Mouse (Mus musculus): ENCODE results near the gene Rnf38. TPM values are rescaled to one million over a fixed set of nuclear protein-coding genes. Genes with fewer than 3 reads are reported as not detected.

Rnf38 gene
- polyA plus RNA-seq, 1 experiment = 46.6 TPM

DNA sequence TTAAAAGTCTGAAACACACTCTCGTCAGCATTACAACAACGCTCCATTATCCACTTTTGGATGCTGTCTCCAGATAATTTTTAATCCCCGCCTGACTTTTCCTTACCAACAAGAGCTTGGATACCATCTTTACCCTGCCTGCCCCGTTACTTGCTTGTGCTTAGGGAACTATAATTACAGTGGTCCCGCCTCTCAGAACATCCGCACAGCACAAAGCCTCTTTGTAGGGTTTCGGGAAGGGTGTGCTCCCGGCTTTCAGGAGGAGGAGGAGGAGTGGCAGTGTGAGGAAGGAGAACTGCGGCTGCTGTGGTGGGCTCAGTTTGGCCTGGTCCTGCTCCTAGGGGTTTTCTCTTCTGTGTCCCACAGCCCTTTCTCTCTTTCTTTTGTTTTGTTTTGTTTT lies 9.4 kb downstream of the Rnf38 start:
- no peak for DNase-seq (ENCODE audit: low spot score)

DNA sequence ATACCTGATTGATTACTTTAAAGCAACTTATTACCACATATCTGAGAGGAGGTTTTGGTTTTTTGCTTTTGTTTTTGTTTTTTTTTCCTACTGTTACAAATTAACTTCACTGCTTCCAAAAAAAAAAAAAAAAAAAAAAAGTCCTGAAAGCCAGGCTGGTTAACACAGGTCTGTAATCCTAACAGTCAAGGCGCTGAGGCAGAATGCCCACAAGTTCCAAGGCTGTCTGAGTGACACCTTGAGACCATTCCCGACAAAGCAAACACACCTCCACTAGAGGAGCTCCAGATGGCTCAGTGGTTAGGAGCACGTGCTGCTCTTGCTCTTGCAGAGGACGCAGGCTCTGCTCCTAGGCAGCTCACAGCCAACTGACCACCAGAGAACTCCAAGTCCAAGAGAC lies 10.1 kb downstream of the Rnf38 start:
- DNase-seq (ENCODE audit: low spot score) = no peak

DNA sequence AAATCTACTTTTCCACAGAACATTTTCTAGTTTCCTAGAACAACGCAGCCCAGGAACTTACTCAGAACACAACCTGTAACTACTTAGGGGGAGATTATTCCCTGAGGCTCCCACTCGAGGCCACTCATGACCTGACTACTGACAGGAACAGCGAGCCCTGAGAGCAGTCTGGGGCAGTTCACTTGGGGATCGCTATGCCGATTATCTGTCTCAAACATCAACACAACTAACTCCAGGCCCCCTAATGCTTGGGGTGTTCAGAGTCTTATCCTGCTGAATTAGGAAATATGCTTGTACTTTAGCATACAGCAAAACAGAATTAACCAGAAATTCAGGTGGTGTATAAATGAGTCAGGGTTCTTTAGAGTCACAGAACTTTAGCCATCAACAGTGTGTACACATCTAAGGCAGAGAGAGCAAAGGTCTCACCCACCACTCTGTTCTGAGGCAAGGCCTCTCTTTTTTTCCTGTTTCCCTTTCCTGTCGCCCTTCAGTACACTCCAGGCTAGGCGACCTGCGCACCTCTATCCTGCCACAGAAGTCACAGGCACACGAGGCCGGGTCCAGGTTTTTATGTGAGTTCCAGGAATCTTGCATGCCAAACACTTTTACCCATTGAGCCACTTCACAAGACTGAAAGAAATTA lies 16.7 kb downstream of the Rnf38 start:
- DNase-seq (ENCODE audit: low spot score) = no peak

DNA sequence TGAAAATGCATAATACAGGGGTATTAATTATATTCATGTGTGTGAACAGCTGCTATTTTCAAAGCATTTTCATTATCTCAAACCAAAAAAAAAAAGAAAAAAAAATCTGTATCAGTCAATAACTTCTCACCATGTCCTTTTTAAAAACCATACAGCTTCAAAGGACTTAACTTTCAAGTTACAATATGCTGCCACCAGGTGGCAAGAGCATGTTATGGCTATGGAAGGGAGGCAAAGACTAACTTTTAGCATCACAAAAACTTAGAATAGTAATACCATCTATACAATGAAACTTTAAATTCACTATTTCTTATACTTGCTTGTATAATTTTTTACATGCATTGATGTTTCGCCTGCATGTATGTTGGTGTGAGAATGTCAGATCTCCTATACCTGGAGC lies 33.6 kb downstream of the Rnf38 start:
- no peak for DNase-seq (ENCODE audit: low spot score)

DNA sequence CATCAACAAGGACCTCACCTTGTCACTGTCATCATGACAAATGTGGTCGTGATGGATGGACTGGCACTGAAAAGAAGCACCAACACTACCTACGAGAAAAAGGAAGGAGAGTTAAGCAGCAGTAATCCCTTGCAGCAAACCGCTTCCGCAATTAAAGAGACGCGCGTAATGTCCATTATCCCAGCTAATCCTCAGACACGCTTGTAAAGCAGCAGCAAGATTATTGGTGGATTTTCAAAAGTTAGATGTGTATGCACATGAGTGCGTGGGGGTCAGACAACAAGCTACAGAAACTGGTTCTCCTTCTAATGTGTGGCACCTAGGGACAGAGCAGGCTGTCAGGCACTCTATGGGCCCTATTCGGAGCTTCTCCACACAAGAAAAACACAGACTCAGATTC lies 46.2 kb downstream of the Rnf38 start:
- no peak for DNase-seq (ENCODE audit: low spot score)

DNA sequence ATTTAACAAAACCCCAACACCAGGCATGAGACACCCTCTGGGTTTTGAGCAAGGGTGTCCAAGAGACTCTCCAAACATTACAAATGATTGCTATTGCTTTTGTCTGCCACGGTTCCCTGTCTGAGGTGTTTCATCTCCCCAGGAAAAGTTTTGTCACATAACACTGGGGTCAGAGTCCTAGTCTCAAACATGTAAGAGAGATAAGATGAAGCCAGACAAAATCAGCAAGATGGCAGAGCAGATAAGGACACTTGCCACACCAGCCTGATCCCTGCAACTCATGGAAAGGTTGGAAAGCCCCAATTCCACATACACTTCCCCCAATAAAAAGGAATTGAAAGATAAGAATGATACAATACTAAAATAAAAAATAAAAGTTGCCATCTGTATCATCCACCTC lies 49.7 kb downstream of the Rnf38 start:
- no peak for DNase-seq (ENCODE audit: low spot score)

DNA sequence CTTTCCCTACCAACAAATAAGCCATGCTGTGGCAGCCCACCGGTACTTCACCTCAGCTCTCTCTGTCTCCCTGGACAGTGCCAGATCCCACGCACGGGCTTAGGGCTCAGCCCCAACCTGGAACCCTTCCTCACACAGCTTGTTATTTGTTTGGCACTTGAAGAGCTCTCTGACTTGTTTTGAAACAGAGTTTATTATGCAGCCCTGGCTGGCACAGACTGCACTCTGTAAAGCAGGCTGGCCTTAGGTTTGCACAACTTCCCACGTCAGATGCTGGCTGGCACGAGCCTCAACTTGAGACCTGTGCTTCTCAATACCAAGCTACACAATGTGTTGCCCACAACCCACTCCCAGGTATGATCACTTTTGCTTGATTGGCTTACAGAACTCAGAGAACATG lies 53.8 kb downstream of the Rnf38 start:
- no peak for DNase-seq (ENCODE audit: low spot score)

DNA sequence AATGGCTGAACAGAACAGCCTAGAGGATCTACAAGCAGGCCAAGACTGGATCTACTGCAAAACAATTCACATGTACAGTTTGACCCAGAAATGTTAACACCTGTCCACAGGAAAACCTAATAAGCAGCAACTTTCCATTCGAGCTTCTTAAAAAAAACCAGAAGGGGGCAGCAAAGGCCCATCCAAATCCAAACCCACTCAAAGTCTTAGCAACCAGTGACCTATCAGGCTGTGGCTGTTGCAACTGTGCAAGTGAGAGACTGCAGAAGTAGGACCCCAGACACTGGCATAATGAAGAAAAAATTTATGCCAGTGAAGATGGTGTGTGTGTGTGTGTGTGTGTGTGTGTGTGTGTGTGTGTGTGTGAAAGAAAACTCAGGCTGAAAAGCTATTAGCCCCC lies 60.4 kb downstream of the Rnf38 start:
- DNase-seq (ENCODE audit: low spot score) = no peak

DNA sequence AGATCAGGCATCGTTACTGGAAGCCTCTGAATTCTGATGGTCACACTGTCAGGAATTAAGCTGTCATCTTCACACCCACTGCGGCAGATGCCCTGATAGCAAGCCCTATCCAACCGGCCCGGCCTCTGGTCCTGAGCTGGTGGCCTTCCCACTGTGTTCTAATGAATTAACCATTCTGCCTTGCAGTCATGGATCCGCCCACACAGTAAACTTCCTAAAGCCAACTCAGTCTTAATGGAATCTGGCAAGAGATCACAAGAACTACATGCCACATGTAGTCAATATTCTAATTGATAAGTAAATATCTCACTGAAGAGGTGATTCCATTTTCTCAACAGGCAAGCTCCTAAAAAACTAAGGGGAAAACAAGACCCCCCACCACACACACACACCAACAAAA lies 60.9 kb downstream of the Rnf38 start:
- DNase-seq (ENCODE audit: low spot score) = no peak

DNA sequence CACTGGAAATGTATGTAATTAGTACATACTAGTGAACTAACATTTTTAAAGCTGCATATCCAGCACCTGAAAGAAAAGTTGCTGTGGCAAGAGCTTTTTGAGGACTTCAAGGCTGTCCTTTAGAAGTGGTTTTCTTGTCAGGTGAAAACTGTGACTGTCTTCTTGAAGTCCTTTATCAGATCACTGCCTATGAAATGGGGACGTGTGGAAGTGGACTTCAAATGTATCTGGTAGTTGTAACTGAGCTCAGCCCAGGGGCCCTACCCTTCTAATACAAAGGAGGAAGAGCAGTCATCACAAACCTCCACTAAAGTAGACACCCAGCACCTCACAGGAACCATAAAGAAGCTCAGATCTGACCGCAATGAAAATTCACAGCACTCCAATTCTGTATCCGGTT lies 63.7 kb downstream of the Rnf38 start:
- no peak for DNase-seq (ENCODE audit: low spot score)

DNA sequence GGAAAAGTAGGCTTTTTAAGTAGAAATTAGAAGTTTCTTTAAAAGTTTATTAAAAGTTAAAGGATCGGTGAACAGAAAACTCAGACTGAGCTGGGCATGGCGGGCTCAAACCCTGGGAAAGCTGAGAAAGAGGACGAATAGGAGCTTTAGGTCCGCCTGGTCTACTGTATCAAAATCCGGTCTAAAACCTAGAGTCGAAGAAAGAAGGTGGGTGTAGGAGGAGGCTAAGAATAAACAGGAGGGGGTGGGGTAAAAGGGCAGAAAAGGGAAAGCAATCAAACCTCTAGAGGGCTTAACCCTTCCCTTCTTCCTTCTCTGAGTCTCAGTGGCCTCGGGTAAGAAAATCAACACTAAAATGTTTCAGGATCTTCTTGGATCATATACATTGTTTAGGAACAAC lies 64.8 kb downstream of the Rnf38 start:
- DNase-seq (ENCODE audit: low spot score) = no peak

DNA sequence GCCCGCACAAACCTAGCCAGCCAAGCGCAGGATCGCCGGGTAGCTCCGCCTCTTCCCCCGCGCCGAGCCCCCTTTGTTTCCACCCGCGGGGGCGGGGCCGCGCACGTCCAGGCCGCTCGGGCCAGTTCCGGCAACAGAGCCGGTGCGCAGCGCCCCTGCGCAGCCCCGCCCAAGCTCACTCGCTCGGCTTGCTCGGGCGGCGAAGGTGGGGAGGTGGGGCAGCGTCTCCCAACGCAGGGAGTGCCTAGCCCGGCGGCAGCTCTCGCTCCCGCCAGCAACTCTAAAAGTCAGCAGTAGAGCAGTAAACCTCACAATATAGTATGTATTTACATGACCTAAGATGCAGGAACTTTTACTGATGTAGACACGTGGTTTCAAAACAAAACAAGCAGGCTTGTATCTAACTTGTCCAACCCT lies 65.3 kb downstream of the Rnf38 start:
- DNase-seq (ENCODE audit: low spot score) = peak; percentile 93

DNA sequence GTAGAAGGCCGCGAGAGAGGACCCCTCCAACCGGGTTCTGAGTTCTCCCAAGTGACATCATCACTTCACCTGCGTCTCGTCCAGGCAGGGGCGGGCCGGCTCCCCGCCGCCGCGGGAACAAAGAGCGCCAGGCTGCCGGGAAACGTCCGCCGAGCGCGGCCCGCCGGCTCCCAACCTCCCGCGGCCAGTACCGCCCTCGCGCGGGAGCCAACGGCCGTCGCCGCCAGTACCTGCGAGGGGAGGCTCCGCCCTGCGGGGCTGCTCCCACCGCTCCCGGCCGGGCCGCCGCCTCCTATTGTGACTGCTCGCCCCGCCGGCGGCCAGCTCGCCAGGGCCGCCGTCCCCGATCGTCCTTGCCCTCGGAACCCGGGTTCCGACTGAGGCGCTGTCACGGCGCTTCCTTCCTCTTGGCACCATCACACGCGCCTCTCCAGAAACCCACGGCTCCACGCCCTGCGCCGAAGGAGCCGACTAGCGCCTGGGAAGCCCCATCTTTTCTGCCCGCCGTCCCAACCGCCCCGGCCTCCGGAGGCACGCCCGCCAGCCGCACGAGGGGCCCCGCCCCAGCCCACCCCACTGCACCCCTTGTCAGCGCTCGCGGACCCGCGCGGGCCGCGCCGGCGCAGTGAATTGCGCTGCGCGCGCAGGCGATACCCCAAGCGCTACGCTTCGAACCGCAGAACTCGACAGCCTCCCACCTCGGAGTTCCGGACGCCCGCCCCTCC lies 66.0 kb downstream of the Rnf38 start:
- peak; percentile 77 for DNase-seq (ENCODE audit: low spot score)

DNA sequence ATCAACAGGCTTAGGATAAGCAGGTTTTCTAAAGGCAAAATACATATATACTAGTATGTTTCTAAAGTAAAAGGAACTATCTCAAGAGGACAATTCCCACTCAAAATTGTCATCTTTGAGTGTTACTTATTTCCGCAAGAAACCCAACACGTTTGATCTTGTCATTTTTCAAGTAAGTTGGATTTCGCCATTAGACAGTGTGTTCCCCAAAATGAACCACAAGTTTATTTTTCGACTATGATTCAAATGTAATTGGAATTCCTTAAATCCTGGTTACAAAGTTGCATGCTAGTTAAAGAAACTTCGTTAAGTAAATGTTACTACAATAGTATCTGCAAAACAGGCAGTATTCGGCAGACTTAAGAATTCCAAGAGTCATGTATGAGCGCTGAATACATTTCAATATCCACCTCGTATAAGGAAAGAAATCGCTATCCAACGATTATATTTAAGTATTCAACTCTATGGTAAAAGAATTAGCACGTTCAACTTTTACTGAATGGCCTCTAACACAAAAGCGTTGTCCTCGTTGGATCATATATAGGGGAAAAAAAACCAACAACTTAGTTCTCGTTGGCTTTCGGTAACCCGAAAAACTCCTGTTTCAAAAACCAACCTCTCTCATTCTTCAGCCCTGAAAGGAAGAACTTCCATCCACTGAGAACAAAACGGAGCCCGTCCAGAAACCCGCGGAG lies 66.7 kb downstream of the Rnf38 start:
- no peak for DNase-seq (ENCODE audit: low spot score)

DNA sequence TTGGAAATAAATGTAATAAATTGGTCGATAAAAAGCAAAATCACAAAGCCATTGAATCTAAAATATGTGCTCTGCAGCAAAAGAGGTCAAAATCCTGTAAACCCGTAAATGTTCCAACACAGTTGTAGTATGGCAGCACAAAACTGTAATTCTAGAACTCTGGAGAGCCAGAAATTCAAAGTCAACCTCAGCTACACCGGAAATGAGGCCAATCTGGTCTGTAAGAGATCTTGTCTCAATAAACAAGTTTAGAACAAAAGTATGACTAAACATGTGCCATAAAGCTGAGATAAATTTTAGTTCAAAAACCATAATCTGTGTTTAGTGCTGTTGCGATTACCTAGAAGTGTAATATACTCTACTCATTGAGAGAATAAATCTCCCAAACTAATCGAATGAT lies 69.0 kb downstream of the Rnf38 start:
- DNase-seq (ENCODE audit: low spot score) = no peak

DNA sequence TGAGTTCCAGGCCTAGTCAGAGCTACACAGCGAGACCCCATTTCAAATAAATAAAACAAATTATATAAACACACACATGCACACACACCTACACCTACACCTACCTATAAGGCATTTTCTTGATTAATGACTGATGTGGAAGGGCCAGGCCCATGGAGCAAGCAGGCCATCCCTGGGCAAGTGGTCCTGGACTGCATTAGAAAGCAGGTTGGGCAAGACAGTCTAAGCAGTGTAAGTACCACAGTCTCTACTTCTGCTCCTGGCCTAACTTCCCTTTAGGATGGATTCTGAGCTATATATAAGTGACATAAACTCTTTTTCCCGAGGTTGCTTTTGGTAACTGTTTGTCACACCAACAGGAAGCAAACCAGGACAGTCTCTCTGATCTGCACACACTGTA lies 70.6 kb downstream of the Rnf38 start:
- no peak for DNase-seq (ENCODE audit: low spot score)

DNA sequence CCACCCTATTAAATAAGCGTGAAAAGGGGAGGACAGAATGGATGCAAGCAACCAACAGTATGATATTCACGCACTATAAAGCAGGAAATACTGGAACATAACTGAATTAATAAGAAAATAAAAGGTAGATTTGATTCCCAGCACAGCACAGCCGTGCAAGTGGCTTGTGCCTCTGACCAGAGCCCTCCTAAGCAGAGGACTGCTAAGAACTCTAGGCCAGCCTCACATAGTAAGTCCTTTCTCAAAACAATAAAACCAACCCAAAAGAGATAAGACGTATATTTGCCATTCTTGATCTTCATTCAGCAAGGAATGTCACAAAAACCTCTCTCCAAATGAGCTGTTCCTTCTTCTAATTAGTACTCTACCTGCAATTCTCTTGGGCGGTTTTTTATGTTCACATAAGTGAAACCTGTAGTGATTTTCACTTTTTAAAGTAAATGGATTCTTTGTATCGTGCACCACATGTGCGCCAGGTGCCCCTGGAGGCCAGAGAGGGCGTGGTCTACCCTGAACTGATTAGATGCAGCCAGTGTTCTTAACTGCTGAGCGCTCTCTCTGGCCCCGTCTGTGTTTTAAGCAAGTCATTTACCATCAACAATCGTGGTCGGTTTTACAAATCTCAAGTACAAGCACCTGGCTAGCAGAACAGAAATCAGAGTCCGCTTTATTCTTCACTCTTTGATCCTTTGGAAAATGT lies 72.4 kb downstream of the Rnf38 start:
- no peak for DNase-seq (ENCODE audit: low spot score)

DNA sequence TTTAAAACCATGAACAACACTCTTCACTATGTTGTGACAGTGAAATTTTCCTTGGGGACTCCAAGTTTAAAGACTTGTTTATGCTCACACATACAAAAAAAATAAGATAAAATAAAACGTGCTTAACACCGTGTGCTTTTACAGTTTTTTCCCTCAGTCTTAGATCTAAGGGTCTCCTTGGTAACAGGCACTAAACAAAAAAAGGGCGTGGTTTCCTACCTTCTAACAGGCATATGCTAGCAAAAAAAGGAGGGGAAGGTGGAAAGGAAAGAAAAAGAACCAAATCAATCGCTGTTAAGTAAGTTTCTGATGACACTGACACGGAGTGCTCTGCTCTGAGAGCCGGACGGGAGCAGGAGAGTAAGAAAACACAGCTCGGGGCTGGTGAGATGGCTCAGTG lies 73.8 kb downstream of the Rnf38 start:
- DNase-seq (ENCODE audit: low spot score) = no peak

DNA sequence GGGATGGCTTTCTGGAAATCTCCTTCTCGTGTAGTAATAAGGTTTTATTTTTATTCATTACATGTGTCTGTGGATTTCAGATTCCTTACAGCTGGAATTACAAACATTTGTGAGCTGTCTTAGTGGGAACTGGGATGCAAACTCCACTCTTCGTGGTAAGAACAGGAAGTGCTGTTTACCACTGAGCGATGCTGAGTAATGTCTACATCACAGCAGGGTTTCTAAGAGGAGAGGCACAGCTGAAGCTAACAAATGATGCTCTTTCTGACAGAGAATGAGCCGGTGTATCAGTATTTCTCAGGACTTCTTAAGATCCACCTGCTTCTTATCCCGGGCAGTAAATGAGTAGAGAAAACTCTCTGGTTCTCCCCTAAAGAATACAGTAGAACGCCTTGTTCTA lies 77.1 kb downstream of the Rnf38 start:
- DNase-seq (ENCODE audit: low spot score) = no peak

DNA sequence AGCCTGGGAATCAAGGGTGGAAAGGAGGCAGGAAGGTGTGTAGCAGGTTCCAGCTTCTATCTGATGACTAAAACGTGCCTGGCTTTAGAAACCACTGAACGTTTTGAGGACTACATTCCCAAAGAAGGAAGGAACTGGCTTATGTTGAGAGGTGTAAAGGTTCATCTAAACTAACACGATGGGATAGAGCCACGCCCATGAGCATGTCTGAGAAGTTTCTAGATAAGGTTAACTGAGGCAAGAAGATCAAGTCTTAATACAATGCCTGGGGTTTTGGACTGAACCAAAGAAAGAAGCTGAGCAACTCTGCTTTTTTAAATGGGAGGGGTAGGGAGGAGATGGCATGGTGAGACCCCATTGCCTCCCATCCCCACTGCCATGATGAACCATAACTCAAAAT lies 78.7 kb downstream of the Rnf38 start:
- DNase-seq (ENCODE audit: low spot score) = no peak

DNA sequence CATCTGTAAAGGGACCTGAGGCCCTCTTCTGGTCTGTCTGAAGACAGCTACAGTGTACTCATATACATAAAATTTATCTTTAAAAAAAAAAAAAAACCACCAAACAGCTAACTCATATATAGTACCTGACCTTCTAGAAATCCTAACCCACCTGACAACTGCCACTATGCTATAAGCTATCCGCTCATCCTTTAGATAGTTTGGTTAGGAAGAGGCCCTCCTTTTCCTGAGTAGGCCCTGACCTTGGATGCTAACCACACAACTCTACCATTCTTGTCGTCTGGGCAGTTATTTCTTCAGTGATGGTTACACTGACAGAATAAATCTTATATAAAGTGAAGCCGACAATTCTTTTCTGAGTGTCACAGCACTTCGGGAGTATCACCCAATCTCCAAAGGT lies 80.7 kb downstream of the Rnf38 start:
- DNase-seq (ENCODE audit: low spot score) = no peak

DNA sequence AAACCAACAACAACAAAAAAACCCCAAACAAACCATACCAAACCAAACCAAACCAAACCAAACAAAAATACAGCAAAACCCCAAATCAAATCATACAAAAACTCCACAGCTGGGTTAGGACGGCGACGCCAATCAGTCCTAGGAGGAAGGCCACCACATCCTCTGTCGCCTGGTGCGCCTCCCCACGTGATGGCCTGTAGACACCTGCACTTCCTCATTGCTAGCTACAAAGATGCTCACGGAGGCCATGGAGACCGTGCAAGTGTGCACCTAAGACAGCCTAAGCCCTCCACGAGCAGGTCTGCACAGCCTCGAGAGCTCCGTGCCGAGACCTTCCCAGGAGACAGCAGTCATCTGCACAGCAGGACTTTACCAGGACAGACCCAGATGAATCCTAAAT lies 106.8 kb downstream of the Rnf38 start:
- no peak for DNase-seq (ENCODE audit: low spot score)

Measured in urinary bladder, adult 2 months (tissue).